Mouse (Mus musculus): ENCODE data around the gene Znrf4.

GRCm38 (mm10) chr17:56511707-56512090 lies 532 bp downstream of the Znrf4 start:
- TF ChIP-seq CTCF (IDR thresholded peaks at IDR 0.05; ENCODE audit: extremely low read depth, insufficient read length, insufficient replicate concordance, low read depth, low read length) (no peak), POLR2A (IDR thresholded peaks at IDR 0.05; ENCODE audit: low read depth, low read length) (no peak)
